Mouse (Mus musculus) B cell, adult 2 months (primary cell): ENCODE data around the gene Pkig.
"Not testable (repeated sequence)": the region's sequence is repeated elsewhere in the genome, so short reads cannot be mapped to it uniquely, and the experiment has no call there.

Experiments
- DNase-seq, 2 experiments: peaks; one replicate each; pipeline ENCODE4 v3.0.0; 2022

Pkig gene

DNA sequence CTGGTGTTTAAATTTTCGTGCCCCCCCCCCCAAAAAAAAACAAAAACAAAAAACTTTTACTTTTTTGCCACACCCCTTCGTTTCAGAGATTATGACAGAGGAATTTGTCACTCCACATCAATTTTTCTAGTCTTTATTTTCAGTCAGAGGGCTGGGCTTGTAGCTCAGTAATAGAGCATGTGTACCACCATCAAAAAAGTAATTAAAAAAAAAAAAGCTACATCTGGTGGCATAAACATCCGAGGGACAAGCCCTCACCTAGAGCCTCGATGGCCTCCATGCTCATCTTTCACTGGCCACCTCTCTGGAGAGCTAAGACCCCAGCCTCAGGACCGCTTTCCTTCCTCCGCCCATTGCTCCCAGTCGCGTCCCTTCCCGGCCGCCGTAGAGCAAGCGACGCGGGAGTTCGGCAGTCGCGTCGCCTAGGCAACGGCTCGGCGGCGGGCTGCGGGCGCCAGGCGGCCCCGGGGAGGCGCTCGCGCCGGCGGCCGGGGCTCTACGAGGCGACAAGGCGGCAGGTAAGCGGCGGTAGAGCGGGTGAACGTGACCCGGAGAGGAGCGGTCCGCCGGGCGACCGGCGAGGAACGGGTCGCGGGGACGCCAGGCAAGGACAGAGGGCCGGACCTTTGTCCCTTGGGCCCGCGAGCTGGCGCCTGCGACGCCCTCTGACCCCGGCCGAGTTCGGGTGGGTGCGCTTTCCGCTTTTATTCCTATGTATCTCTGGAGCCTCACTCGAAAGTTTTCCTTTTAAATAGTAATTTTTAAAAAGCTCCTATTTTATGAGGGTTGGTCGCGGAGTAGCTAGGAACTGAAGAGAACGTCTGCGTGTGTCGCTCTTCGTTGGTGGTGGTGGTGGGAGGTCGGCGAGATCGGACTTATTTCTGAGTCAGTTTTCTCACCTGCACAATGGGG is at the start of gene Pkig:
TSS of gene Pkig (plus strand) at position 412 of the 912 bp plus-strand sequence.
- peak; percentile 82 to 86 for DNase-seq

DNA sequence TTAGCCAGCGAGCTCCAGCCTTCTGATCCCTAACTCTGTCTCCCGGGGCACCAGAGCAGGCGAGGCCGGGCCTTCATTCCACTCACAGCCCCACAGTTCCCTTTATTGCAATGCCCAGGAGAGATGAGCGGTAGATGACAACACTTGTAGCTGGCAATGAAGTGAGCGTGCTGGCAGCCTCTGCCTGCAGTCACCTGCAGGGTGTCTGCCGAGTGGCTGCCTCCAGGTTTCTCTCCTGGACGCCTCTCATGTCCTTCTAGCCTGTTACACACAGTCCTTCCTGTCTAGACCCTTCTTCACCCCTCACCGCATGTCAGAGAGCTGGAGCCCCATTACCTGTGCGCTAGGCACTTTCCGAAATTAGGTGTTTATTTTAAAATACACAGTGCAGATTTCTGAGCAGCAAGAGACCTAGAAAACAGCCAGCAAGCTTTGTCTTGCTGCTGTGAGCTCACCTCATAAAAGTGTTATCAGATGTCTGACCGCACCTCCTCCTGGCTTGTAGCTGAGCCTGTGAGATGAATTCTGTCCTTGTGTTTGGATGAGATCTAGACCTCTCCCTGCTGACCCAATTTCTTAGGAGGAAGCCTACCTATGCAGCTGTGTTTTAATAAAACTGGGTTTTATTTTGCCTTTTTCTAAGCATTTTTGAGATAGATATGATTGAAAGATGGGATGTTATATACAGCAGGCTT is 48.8 kb upstream of the Pkig start:
- no peak for DNase-seq

DNA sequence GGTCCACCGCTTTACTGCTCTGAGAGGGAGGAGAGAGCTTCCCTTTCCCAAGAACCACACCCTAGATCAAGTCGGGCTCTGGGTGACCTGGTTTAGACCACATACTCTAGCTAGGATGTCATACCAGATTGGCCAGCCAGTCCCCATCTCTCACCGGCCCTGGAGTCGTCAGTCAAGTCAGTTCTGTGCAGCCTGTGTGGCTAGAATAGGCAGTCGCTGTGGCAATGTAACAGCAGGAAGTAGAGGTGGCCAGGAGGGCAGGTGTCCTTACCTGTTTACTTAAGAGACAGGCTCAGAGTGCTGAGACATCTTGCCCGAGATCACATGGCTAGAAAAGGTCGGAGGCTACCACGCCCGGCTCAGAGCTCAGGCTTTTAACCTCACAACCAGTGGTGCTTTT is 47.0 kb upstream of the Pkig start:
- DNase-seq, result no peak

DNA sequence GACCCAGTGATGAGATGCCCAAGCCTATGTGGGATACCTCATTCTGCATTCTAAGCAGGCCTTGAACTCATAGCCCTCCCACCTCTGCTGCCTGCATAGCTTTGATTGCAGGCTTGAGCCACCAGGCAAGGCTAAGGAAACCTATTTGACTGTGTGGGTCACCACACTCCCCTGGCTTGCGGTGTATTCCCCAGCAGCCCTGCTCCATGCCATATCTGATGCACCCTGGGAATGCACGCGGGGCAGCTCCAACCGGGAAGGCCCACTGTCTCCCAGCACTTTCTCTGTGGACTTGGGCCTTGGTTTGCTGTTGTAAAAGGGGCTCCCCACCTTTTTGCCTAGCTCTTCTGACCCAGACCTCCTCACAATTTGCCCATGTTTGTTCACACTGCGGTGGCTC is 45.0 kb upstream of the Pkig start:
- no peak for DNase-seq

DNA sequence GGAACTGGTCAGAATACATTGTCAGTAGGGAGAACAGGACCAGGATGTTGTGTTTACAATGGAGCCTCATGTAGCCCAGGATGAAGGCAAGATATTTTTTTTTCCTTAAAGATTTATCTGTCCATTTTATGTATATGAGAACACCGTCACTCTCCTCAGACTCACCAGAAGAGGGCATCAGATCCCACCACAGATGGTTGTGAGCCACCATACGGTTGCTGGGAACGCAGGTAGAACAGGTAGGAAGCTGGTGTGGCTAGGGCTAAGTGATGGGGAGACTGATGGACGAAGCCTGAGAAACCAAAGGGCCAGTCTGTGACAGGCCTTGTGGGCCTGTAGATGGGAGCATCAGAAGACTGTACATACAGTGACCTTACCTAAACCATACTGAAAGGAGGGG is 44.2 kb upstream of the Pkig start:
- DNase-seq, result no peak

DNA sequence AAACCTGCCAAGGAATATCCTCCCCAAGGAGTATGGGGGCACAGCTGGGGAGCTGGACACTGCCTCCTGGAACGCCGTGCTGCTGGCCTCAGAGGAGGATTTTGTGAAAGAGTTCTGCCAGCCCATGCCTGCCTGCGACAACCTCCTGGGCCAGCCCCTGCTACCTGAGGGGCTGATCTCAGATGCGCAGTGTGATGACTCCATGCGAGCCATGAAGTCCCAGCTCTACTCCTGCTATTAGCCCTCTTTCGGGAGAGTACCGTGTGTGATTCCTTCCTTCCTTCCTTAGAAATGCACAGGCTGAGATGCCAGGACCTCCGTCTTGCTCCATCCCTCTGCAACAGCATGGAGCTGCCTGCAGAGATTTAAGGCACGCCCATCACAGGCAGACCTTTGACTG is 42.8 kb upstream of the Pkig start:
- DNase-seq, result no peak

DNA sequence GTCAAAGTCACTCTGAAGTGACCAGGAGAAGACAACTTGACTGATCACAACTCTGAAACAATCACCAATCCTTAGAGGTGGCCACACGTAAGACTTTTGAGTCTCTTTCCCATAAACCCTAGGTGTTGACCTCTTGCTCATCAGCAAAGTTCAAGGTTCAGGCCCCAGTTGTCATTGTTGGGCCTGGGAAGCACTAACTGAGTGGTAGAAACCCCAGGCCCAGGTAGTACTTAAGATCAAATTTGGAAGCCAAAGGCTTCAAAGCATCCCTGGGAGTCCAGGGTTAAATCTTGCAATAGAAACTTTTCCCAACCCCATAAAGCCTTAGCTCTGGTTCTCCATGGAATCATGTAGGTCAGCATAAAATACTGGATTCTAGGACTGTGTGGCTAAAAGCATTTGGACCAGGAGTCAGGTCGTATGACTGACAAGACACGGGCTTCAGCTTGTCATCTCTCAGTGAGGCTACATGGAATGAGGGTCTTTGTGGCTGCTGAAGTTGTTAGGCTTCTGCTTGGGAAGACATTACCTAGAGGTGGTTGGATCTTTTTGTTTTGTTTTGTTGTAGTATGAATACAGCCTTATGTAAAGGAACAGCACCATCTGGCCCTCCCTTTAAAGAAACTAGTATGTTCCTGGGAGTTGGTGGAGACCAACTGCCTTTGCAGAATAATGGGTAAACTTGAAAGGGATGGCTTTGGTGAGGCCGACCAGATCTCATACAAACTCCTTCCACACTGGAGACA is 42.1 kb upstream of the Pkig start:
- no peak for DNase-seq

DNA sequence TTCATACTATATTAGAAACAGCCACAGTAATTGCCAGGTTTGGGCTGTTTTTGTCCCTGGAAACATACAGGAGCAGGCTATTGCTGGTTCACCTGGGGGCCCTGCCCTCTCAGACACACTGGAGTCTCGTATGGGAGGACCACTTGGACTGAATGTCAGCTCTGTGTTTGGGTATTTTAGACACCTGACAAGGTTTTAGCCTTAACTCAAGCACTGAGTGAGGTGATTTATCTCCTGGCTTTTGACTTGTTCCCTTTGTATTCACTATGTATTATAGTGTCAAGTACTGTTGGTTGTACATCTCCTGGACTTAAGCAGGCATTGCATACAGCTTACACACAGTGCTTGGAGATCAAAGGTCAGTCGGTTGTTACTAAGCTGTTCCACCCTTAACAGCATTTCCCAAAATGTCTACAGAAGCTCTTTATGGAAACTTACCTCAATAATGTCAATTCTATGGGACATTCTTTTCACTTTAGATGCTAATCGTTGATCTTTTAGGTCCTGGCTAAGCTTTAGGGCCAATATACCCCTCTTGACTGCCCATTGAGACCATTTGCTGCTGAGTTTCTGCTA is 41.4 kb upstream of the Pkig start:
- DNase-seq, result no peak

DNA sequence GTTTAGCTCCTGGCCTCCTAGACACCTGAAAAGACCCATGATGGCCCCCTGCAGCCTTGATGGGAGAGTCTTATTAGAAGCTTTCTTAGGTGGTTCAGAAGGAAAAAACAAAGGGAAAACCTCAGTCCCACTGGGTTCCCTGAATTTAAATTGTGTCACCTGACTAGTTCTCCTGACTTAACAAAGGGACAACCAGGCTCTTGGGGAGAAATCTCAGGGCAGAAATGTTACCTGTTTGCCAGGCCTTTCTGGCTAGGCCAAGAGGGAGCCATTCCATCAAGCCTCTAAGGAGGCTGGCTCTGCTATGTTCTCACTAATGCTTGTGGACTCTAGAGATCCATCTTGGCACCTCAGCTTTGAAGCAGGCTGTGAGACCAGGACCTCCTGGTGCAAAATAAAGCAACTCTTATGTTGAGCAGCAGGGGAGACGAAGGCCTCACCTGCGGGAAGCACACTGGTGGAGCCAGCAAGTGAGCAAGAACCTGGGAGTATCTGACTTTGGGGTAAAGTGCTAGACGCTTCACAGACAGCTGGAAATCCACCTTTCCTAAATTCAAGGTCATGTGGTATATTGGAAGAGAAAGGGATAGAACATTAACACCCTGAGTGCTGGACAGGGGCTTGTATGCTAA is 40.8 kb upstream of the Pkig start:
- no peak for DNase-seq

DNA sequence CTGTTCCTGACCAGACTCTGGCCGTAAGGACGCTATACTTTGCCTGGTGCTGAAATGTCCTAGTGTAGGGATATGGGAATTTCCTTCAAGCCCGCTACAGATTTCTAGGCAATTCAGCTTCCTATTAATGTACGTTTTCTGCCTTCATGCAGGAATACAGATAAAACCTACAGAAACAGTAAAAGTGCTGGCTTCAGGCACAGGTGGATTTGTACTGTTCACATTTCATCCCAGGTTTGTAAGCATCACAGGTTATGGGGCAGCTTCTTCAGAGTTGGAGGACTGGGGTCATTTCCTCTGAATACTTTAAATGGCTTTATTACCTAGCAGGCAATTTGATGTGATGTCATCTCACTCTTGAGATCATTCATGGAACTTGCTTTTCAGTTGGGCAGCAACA is 40.3 kb upstream of the Pkig start:
- DNase-seq, result no peak

DNA sequence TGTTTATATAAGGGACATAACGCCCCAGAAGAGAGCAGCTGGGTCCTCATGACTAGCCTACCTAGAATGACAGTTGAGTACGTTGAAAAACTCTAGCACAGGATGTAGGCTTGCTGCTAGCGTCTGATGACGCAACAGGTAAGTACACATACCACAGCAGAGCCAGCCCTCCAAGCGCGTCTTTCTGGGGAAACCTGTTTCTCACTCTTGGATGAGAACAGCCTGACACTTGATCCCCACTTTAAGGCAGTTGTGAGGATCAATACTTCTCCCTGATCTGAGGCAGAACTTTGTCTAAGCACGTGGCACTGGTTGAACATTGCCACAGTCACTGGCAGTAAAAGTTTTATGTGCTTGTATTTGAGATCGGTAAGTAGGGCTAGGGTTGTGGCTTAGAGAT is 37.7 kb upstream of the Pkig start:
- DNase-seq, result no peak

DNA sequence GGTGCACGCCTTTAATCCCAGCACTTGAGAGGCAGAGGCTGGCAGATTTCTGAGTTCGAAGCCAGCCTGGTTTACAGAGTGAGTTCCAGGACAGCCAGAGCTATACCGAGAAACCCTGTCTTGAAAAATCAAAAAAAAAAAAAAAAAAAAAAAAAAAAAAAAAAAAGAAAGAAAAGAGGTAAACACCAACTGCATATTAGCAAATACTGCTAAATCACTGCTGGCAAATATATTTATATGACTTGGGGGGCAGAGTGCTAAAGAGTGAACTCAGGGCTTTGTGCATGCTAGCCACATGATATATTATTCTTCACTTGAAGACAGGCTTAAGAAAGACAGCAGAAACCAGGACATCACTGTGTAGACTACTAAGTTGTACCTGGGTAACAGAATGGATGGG is 36.8 kb upstream of the Pkig start:
- DNase-seq, result not testable (repeated sequence)

DNA sequence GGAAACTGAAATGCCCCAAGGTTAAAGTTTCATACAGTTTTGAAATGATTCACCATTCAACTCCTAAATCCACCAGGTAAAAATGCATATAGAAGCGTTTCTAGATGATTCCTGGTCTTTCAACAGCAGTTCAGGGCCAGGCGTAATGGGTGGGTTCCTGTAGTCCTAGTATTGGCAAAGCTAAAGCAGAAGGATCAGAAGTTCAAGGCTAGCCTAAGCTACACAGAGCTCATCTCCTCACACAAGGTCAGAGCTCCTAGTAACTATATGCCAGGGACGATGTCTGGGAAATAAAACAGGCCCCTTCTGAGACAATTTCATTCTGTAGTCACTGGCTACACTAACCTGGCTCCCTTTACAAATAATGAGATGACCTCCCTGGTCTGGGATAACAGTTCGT is 27.0 kb upstream of the Pkig start:
- no peak for DNase-seq

DNA sequence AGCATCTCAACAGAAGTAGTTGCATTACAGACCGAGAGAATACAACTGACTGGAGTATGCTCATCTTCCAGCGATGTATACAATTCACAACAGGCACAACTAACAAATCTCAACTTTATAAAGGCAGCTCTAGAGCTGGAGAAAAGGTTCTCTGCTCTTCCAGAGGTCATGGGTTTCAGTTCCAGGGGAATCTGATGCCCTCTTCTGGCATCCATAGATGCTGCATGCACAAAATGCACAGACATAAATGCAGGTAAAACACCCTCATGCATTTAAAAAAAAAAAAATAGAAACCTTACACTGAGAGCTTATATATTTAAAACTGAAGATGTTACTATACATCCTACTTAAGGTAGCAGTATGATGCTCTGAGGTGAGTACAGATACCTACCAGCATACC is 26.5 kb upstream of the Pkig start:
- peak in 1 of 2 experiments; percentile 27 for DNase-seq

DNA sequence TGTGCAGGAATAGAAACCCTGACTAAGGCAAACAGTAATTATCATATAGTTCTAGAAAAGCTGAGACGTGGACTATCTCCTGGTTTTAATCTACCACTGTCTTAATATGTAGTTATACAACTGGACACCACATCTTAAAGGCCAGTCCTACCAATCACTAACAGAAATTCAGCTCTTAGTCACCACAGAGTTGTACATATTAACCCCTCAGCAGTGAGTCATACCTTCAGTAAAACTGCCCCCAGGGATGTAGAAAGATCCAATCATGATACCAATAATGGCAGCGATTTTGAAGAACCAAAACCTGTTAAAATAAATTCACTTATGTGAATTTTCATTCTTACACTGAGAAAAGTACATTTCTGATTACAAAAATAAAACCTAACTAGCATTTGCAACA is 24.0 kb upstream of the Pkig start:
- no peak for DNase-seq

DNA sequence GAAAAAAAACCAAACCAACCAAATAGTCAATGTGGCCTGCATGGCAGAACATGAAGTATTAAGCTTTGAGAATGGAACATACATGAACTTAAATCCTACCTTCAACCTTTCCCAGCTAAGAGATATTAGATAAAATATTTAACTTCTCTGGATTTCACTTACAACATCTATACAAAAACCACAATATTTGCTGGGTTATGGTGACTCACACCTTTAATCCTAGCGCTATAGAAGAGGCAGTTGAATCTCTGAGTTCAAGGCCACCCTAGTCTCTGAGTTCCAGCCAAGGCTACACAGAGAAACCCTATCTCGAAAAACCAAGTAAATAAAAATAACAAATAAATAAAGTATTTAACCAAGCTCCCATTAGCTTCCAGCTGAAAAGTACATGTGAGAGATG is 22.1 kb upstream of the Pkig start:
- DNase-seq, result no peak

DNA sequence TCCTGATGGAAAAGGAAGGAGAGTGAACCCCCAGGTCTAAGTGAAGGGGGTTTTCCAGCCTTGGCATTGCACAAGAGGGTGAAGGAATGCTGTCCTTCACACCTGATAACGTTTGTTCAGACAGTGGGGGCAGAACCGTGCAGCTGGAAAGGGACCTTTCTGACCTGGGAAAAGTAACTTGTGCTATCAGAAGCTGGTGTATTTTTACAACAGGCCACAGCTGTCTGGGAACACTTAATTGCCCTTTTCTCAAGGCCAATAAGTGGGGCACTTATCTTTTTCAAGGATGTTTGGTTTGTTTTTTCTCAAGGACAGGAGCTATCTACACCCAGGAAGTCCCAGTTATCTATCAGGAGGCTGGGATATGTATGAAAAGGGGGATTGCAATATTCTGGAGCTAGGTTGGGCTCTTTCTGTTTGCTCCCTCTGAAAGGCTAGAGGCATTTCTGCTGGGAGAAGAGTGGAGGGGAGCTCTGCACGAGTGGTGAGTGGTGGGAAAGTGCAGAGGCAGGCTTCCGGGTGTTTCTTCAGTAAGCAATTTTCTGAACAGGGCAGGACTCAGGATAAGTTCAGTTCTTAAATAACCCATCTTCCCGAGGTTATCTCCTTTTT is 20.4 kb upstream of the Pkig start:
- DNase-seq, result peak in 1 of 2 experiments; percentile 3

DNA sequence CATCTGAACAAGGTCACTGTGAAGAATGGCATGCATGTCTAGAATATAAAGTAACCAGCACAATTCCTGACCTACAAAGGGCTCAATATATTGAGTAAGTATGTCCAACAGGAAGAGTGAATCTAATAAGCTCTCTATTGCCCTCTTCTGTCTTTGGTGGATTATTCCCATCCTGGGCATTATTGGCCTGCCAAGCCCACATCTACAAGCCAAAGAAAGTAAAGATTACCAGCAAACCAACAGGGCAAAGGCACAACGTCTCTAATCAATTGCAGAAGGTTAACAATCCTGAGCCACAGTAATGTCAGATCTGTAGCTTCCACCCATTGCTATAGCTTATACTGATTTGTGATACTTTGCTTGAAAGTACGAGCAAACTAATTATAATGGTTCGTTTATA is 17.7 kb upstream of the Pkig start:
- DNase-seq, result peak; percentile 29 to 30

DNA sequence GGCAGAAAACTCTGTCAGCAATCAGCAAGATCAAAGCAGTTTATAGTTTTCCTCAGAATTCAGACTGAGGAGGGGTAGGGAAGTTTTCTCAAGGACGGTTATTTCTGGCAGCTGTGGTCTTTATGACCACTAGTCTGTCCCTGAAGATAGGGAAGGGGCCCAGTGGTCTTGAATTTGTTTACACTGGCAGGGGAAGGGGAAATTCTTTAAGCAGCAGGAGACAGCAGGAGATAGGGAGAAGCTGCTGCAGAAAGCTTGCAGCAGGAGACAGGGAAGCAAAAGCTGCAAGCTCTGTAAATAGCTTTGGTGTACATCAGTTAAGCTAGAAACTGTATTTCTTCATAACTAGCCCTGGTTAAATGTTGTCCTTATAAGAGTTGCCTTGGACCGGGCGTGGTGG is 16.5 kb upstream of the Pkig start:
- DNase-seq, result no peak

DNA sequence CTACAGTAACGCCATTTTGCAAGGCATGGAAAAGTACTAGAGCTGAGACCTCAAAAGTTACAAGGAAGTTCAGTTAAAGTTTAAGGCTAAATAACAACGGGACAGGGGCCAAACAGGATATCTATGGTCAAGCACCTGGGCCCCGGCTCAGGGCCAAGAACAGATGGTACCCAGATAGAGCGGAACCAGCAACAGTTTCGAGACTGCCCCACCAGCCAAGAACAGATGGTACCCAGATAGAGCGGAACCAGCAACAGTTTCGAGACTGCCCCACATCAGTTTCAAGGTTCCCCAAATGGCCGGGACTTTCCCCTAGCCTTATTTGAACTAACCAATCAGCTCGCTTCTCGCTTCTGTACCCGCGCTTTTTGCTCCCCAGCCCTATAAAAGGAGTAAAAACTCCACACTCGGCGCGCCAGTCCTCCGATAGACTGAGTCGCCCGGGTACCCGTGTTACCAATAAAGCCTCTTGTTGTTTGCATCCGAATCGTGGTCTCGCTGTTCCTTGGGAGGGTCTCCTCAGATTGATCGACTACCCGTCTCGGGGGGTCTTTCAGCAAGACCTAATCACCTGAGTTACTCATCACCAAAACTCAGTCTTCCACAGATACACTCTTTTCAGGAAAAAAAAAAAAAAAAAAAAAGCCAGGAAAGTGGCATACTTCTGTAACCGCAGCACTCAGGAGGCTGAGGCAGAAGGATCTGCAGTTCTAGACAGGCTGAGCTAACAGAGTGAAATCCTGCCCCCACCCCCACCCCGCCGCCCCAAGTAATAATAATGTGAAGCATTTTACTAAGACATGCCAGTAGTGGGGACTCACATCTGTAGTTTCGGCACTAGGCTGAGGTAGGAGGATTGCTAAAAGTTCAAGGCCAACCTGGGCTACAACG is 15.3 kb upstream of the Pkig start:
- peak; percentile 90 to 93 for DNase-seq

DNA sequence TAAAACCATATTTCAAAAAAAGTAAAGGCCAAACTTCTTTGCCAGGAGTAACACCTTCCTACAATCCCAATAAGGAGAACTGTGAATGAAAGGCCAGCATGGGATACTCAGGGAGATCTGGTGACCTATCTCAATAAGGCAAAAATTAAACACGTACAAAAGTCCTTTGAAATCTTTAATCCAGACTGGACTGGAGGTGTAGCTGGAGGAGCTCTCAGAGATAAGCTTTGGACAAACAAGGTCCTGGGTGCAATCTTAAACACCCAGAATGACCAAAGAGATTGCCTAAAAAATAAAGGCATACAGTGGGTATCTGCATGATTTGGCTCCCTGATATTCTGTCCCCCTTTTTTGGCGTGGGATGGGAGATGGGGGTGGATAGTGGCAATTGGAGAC is 14.6 kb upstream of the Pkig start:
- DNase-seq, result no peak
